Mouse (Mus musculus): ENCODE results near the gene Ptma.
"Not testable (repeated sequence)": the region's sequence is repeated elsewhere in the genome, so short reads cannot be mapped to it uniquely, and the experiment has no call there.

The Ptma gene

DNA sequence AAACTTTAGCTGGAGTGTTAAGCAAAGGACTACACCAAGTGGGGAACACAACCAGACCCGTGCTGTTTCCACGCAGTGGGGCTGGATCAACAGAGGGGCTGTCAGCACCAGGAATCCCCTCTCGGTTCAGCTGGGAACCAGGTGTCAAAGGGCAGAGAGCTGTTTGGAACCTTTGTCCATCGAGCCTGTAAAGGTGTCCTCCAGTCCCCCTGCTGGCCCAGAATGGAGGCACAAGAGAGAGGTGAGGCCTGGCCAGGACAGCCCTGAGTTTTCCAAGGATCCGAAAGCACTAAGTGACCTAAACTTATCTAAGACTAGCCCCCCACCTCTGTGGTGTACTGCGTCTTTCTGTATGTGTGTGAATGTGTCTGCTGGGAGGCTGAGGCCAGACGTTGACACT is 6.2 kb upstream of the Ptma start:
- DNase-seq: peak; percentile 70 to 71

DNA sequence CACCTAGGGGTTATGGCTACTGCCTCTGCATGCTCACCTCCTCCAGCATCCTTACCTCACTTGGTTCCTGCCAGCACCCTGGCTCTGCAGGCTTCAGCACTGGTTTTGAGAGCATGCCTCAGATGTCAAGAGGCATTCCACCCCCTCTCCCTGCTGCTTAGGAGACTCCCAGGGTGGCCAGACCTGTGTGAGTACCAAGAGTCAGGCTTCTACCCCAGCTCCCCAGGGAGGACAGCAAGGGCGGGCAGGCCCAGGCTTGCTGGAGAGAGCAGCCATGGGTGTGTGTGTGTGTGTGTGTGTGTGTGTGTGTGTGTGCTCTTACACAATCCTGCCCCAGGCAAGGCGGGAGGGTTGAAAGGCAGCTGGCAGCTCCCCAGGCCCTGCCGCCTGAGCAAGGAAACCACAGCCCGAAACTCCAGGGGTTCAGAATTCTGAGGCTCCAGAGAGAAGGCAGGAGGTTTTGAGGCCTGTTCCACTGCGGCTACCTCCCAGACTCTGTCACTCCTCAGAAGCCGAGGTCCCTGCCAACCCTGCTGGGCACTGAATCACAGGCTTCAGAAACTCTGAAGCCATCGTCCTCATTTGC is 4.1 kb upstream of the Ptma start:
- DNase-seq: peak; percentile 71 to 72

DNA sequence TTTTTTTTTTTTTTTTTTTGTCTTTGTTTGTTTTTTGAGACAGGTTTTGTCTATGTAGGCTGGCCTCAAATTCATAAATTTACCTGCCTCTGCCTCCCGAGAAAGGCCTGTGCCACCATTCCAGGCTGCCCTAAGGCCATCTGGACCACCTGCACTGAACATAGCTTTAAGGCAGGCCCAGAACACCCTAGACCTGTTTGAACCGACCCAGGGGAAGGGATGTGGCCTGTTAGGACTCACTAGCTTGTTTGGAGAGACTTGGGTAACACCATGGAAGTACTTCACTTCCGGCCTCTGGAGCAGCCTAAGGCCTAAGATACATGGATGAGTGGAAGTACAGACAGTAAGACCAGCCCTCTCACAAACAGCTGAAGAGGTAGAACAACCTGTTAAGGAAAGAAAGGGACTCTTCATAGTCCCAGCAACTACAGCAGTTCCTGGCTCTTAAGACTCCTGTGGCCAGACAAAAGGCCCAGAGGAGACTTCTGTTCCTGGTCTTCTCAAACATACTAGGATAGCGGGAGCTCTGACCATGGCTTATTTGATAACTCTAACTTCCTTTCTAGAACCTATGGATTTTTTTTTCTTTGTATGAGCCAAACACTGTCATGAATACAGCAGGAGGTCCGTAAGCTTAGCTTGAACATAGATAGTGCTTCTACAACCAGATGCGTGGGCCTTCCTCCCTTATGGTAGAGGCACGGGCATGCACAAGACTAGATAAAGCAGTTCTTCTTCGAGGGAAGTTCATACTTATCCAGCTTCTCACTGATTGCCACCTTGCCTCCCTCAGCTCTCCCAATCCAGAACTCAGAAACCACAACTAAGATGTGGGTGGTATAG is 2.5 kb upstream of the Ptma start:
- DNase-seq: peak; percentile 13 to 23

DNA sequence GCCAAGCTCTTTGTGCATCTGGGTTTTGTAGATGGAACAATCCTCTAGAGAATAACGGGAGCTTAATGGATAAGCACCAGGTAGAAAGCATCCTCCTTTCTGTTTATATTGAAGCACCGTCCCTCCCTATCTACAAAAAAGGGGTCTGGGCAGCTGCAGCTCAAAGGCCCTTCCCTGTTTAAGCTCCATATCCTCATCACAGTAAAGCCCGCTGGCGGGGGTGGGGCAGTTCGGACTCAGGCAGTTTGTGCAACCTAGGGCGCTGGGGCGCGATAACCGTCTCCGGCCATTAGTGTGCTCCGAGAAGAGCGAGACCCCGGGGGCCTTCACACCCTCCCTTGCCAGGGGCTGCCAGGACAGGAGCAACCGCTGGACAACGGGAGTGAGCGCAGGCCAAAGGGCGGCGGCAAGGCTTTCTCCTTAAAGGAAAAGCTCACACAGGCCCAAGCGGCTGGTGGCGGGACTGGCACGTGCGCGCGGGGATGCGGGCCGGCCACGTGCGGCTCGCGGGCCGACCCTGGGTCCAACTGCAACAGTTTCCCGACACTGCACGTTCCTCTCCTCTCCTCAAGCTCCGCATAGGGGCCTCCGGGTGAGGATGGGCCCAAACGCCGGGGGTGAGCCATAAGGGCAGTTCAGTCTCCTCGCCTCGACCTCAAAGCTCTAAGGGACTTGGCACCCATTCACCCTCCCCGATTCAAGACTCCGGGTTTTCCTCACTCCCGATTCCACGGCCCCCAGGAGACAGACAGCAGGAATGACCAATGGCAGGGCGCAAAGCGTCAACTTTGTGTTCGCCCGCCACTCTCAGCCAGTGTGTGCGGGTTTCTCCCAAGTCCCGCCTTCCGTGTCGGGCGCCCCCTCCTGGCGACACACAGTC is 1.7 kb upstream of the Ptma start:
- DNase-seq: peak; percentile 100

DNA sequence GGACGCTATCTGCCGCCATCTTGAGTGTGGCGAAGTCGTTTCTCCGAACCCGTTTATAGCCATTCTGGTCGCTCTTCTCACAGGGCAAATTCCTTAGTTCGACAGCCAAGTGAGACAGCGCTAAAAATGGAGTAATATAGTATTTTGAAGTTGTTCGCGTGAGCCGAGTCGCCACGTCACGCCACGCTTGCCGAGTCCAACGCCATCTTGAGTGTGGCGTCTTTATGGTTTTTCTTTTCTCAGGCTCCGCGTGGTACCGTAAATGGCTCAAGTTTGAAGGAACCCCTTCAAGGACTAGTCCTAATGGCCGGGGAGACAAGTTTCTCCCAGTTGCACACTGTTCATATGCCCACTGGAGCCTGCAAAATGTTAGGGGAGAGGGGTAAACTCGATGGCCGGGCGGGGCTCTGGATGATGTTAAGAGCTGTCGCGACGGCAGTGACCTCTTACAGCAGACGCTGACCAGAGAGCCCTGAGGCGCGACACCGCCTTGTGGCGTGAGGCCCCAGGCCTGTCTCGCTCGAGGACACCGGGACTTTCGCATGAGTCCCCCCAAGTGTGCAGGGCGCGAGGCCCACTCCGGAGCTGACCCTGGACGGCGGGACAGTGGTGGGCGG is 919 bp upstream of the Ptma start:
- peak in 1 of 2 experiments; percentile 86 for DNase-seq

DNA sequence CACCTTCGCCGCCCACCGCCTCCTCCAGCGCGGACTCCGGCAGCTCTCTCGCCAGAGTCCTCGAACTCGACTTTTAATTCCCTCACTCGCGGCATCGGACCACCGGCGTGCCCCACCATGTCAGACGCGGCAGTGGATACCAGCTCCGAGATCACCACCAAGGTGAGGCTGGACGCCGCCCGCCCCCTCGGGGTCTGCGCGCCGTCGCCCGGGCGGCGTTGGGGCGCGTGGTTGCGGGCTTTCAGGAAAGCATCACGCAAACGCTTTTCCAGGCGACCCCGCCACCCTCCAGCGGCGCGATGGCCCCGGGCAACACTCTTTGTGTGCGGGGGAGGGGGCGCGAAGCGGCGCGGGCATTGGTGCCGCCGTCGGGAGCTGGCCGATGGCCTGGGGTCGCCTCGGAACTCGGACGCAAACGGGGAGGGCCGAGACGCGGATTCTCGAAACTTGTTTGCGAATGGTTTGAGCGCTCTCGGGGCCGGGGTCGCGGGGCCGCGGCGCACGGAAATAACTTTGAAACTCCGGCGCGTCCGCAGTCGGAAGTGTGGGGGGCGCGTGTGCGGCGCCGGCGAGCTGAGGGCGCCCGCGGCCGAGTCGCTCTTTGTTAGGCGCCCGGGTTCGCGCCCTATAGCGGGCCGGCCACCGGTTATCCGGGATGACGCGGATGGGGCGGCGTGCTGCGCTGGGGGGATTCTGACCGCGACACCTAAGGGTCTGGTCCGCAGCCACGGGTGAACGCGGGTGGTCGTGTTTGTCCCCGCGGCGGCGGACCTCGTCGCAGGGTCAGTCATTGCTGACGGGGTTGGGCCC is 468 bp downstream of the Ptma start:
- DNase-seq: peak; percentile 74 to 79

DNA sequence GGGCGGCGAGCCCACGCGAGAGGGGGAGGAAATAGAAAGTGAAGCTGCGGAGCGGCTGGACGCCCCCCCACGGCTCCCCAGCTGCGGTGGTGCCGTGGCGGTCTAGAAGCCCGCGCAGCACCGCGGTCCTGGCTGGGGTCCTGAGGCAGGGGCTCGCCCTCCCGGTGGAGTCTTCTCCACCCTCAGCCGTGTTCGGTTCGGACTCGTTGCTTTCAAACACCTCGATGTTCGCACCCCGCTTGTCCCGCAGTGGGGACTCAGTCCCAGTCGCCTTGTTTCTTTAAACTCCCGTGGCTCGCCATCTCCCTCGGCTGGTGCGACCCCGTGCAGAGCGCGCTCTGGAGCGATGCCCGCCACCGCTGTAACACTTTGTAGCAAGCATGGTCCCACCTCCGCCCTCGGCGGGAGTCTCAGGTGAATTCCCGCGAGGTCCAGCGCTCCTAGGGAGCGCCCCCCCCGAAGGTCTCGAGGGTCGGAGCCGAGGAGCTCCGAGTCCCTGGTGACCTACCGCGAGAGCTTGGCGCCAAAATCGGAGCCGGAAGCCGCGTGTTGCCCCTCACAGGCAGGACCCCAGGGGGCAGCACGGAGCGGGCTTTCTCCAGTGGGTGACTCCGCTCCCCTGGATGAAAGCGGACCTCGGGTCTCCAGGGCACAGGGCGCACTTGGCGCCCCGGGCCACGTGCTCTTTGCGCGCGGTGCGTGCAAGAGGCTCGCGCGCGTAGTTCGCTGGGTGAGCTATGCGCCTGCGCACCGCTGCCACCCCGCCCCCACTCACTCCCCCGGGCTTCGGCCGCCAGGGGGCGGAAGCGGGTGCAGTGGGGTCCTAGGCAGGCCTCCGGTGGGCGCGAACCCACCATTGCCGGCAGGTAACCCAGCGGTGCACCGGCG is 1.3 kb downstream of the Ptma start:
- DNase-seq: peak; percentile 96 to 98

DNA sequence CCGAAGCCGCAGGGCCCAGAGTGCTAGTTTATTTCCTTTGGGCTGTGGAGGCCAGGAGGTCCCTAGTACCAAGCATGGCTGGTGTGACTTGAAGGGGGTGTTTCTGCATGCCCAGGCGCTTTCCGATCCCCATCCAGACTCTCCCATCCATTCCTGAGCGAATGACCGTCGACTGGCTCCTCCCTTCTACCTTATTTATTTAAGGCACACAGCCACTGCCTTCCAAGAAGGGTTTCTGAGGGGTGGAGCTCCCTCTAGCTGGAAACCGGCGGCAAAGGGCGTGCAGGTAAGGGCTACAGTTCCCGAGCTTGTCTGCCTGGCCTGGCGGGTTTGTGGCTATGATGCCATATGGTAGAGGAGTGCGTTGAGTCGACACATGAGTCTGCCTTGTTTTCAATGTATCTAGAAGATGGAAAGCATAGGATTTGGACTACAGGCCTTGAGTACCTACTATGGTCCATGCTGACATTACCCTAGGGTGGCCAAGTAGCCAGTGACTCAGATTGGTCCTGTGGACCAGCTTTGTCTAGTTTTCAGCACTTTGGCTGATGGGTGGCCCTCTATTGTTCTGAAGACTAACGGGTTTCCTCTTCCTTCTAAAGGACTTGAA is 2.1 kb downstream of the Ptma start:
- peak; percentile 78 to 79 for DNase-seq

DNA sequence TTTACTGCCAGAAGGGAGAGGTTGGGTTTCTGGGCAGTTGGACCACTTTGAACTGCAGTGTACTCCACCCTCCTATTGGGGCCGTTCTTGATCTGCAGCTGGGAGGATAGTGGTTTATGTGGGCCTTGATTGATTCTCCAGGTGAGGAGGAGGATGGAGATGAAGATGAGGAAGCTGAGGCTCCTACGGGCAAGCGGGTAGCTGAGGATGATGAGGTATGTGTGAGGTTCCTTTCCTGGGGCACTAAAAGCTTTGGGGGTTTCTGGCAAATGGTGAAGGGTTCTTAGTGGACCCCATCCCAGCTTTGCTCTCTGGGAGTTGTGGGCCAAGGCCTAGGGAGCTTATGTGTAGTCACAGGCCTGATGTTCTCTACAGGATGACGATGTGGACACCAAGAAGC is 3.1 kb downstream of the Ptma start:
- DNase-seq: peak; percentile 14 to 23

DNA sequence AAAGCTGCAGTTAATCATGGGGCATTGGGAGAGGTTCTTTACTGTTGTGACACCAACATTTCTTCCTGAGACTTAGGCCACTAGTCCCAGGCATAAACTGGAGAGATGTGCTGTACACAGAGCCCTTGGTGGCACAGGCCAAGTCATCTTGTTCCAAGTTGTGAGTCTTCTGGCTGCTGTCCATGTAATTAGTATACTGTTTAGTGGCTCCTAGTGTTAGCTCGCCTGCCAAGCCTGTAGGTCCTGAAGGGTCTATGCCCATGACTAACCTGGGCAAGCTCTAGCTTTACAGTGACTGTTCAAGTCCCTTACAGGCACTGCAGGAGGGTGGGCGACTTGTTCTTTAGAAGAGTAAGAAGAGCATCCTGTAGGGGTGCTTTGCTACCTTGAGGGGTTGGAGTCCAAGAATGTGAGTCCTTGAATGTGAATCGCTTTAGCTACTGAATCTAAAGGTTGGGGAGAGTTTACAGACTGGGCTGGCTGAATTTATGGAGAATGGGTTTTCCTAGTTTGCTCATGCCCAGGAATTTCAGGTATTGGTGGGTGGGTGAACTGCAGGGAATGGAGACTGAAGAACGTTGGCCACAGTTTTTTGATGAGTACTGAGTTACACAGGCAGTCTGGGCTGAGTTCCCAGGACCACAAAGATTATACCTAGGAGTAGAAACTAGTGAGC is 4.5 kb downstream of the Ptma start:
- peak; percentile 46 to 48 for DNase-seq

DNA sequence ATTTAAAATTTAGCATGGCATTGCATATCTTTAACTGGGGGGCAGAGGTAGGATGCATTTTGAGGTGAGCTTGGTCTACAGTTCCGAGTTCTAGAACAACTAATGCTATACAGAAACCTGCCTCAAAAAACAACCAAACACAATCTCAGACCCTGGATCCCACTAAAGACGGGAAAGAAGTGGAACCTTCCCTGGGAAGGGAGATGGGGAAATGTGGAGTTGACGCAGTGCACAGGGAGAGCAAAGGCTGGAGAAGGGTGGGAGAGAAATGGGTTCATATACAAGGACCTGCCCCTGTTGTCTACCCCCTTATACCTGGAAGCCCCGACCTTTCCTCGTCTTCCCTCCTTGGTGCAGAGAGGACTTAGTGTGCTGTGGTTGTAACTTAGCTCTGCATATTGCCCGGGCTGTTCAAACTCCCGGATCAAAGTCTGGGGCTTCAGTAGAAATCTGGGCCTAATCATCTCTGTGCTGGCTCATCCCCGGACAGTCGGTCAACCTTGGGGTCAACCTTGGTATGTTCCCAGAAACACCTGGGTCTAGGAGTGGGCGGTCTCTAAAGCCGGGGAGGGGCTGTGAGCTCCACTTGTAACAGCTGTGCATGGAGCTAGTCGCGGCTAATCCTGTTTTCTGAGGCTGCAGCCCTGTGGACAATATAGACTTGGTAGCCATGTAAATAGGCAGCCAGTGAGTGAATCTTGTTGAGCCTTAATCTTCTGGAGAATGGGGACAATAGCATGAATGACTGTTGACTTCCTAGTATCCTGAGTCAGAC is 5.2 kb downstream of the Ptma start:
- DNase-seq: peak in 1 of 2 experiments; percentile 43

DNA sequence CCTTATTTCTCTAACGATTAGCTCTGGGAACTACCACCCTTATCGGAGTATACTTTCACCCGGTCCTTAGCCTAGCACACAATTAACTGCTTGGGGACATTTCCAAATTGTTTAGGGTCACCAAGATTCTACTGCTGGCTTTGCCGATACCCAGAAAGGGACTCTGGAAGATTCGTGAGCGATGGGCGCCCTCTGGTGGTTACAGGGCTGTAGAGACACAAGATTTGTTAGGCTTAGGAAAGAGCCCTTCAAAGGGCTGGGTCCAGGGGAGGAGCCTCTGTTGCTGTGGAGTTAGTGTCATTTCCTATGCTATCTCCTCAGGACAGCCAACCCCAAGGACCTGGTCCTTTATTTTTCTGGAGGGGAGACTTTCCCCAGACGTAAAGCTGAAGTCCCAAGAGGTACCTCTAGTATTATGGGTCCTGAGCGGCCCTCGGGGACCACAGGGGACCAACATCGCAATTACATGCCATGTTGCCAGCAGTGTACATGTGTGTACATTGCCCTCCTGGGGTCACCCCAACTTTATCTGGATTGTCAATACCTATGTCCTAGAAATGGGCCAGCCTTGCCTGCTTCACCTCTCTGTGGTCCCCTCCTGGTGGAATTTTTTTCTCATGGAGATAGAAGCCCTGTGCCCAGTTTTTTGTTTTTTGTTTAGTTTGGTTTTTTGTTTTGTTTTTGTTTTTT is 6.0 kb downstream of the Ptma start:
- peak; percentile 97 to 99 for DNase-seq

DNA sequence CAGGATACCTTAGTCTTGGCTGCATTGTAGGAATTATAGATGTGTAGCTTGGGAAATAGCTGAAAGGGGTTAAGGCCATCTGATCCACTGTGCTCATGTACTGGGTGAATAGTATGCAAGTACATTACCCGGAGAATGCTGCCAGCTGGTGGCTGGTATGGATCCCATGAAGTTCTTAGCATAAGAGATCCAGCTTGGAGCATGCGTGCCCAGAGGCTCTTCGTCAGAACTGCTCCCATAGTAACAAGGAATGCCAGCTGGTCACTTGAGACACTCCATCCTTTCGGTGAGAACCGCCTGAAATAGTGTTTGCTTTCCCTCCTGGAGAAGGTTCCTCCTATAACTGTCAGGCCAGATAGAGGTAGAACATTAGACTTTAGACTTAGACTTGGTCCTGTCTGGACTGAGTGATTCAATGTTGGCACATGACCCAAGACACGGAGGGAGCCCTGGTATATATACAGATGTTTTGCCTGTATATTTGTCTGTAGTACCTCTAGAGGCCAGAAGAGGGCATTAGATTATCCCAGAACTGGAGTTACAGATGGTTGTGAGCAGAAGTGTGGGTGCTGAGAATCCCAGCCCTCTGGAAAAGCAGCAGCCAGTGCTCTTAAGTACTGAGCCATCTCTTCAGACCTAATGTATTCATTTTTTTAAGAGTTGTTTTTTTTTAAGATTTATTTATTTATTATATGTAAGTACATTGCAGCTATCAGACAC is 7.0 kb downstream of the Ptma start:
- peak; percentile 19 to 54 for DNase-seq

DNA sequence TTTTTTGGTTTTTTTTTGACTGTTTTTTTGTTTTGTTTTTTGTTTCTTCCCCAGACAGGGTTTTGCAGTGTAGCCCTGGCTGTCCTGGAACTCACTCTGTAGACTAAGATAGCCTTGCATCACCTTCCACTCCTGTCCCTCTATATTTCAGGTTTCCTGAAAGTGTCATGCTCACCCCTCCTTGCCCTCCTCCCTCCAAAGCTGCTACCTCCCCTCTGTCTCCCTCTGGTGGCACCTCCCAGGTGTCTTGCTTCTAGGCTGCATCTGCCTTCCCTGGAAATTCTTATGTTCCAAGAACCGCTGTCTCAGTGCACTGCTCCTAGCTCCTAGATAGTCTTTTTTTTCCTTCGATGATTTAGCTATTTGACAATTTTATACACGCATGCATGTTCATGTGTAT is 11.9 kb downstream of the Ptma start:
- peak; percentile 57 to 63 for DNase-seq

DNA sequence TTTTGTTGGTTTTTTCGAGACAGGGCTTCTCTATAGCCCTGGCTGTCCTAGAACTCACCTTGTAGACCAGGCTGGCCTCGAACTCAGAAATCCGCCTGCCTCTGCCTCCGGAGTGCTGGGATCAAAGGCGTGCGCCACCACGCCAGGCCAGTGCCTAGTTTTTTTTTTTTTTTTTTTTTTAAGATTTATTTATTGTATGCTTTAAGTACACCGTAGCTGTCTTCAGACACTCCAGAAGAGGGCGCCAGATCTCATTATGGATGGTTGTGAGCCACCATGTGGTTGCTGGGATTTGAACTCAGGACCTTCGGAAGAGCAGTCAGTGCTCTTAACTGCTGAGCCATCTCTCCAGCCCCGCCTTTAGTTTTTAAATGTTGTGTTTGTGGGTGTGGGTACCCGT is 13.1 kb downstream of the Ptma start:
- DNase-seq: not testable (repeated sequence)

DNA sequence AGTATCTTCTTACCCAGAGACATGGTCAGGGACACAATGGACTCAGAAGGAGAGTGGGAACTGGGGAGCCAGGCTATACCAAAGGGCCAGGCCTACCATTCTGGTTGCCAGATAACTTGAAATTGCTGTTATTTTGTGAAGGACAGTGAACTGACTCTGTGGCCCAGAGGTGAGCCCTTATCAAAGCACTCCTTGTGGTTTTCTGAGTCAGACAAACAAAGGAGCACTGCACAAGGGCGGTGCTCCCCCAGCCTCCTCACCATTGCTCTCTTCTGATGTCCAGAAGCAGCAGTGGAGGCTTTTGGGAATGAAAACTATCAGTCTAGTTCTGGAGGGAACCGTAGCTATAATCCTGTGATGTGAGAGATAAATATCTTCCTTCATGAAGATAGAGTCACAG is 16.1 kb downstream of the Ptma start:
- DNase-seq: no peak

DNA sequence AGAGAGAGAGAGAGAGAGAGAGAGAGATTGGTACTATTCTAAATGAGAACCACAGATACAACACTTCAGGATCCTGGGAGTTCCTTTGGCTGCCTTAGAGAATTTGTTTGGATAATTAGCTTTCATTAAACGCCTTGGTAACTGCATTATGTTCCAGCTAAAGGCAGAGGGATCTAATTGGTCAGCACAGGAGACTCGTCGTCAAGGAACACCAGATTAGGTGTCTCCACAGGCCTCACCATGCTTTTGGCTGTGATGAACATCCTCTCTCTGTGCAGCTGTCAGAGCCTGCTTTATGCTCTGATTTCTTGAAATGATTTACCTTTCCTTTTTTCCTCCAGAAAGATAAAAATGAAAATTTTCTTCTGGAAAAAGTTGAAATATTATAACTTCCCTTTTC is 20.3 kb downstream of the Ptma start:
- DNase-seq: no peak

DNA sequence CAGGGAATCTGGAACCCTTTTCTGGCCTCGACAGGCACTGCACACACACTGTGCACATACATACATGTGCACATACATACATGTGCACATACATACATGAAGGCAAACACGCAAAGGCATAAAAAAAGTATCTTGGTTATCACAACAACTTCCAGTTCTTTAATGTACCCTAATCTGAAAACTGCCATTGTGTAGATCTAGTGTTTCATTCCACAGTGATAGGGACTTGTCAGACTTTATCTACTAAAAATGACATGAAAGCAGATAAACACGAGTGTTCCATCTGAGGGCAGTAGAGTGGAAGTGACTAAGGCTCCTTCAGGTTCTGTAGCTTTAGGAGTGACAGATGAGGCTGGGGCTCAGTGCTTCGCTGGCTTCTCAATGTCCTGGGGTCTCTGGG is 24.8 kb downstream of the Ptma start:
- DNase-seq: no peak

Measured in cerebellum, postnatal 10 days (tissue).